Mouse (Mus musculus): ENCODE measurements around the gene Gm21103. TPM values are rescaled to one million over a fixed set of nuclear protein-coding genes. Genes with fewer than 3 reads are reported as not detected.
"Not testable (repeated sequence)": the region's sequence is repeated elsewhere in the genome, so short reads cannot be mapped to it uniquely, and the experiment has no call there.

Gene Gm21103
- not detected in 2 replicates for polyA plus RNA-seq (2015; fragmentation: Nextera tagmentation; extraction: Ambion mirVana)

- not testable (repeated sequence) for H3K36me3 ChIP-seq (ENCODE audit: poor library complexity, severe bottlenecking); ATAC-seq; H3K27ac ChIP-seq; H3K9me3 ChIP-seq (replicated peaks); H3K4me2 ChIP-seq; H3K9ac ChIP-seq; H3K27me3 ChIP-seq; H3K4me1 ChIP-seq; H3K4me3 ChIP-seq
- 92% methylated on average over 2 of the region's 2 CpGs for WGBS
Measured at GRCm38 (mm10) chr14:6304743-6305142, at the start of gene Gm21103. Gm21103 (minus strand) TSS chr14:6304843.

GRCm38 (mm10) chr14:6343578-6343977, 38.9 kb upstream of the Gm21103 start, which contains the start of gene Gm3618:
Gm3618 (minus strand) TSS chr14:6343678.
- H3K27ac ChIP-seq; H3K4me1 ChIP-seq; H3K9ac ChIP-seq; H3K27me3 ChIP-seq; H3K36me3 ChIP-seq (ENCODE audit: poor library complexity, severe bottlenecking); H3K4me2 ChIP-seq; H3K4me3 ChIP-seq; ATAC-seq; H3K9me3 ChIP-seq (replicated peaks): not testable (repeated sequence)
- no CpG with 5 or more reads among the region's 10 CpGs for WGBS

GRCm38 (mm10) chr14:6286931-6287715, 17.5 kb downstream of the Gm21103 start, which contains the start of gene Gm3411:
Gm3411 (minus strand) TSS chr14:6287250.
- H3K27me3 ChIP-seq; H3K36me3 ChIP-seq (ENCODE audit: poor library complexity, severe bottlenecking); H3K4me1 ChIP-seq; H3K27ac ChIP-seq; ATAC-seq; H3K9me3 ChIP-seq (replicated peaks): not testable (repeated sequence)
- H3K4me2 ChIP-seq = peak within 1 kb of the TSS; percentile 69
- WGBS = 2% methylated on average over 49 of the region's 57 CpGs
- H3K4me3 ChIP-seq = peak within 1 kb of the TSS; percentile 51
- peak within 1 kb of the TSS; percentile 72 for H3K9ac ChIP-seq

Other genes with a start within 250 kb of the Gm21103 start
- gene Gm6337, start 246.6 kb downstream of the Gm21103 start, polyA plus RNA-seq (2015; fragmentation: Nextera tagmentation; extraction: Ambion mirVana) = not detected in 2 replicates
- 1.3 and 1.5 TPM in 2 replicates for gene Gm8206, start 210.9 kb downstream of the Gm21103 start, polyA plus RNA-seq (2015; fragmentation: Nextera tagmentation; extraction: Ambion mirVana)
- gene Gm3468, start 196.2 kb downstream of the Gm21103 start, polyA plus RNA-seq (2015; fragmentation: Nextera tagmentation; extraction: Ambion mirVana) = 2.3 and 2.4 TPM in 2 replicates
- not detected in 2 replicates for gene Gm3476, start 179.0 kb downstream of the Gm21103 start, polyA plus RNA-seq (2015; fragmentation: Nextera tagmentation; extraction: Ambion mirVana)
- gene Gm21560, start 85.6 kb downstream of the Gm21103 start, polyA plus RNA-seq (2015; fragmentation: Nextera tagmentation; extraction: Ambion mirVana) = not detected in 2 replicates
- gene Gm3411, start 17.6 kb downstream of the Gm21103 start, polyA plus RNA-seq (2015; fragmentation: Nextera tagmentation; extraction: Ambion mirVana) = 3.4 and 4.1 TPM in 2 replicates
- not detected in 2 replicates for gene Gm3618, start 38.8 kb upstream of the Gm21103 start, polyA plus RNA-seq (2015; fragmentation: Nextera tagmentation; extraction: Ambion mirVana)
- not detected in 2 replicates for gene Gm16440, start 85.5 kb upstream of the Gm21103 start, polyA plus RNA-seq (2015; fragmentation: Nextera tagmentation; extraction: Ambion mirVana)
- gene Gm3591, start 107.6 kb upstream of the Gm21103 start, polyA plus RNA-seq (2015; fragmentation: Nextera tagmentation; extraction: Ambion mirVana) = 1.9 and 2.6 TPM in 2 replicates
- not detected in 2 replicates for gene Gm3594, start 139.8 kb upstream of the Gm21103 start, polyA plus RNA-seq (2015; fragmentation: Nextera tagmentation; extraction: Ambion mirVana)
- not detected in 2 replicates for gene Gm8356, start 232.4 kb upstream of the Gm21103 start, polyA plus RNA-seq (2015; fragmentation: Nextera tagmentation; extraction: Ambion mirVana)